Mouse (Mus musculus) adrenal gland, adult 8-10 months (tissue): ENCODE data around the gene Doc2b. TPM values are rescaled to one million over a fixed set of nuclear protein-coding genes. Genes with fewer than 3 reads are reported as not detected.

Source experiments
- DNase-seq: peaks from one replicate; pipeline ENCODE4 v3.0.0; 2022
- total RNA-seq, 4 experiments: library from RNA; stranded (reverse); gene quantifications; 2 replicates each; pipeline ENCODE4 v1.2.4; 2022

The Doc2b gene
- total RNA-seq, result 10 to 100 TPM; 17.8 to 37.6 (median 26.2) TPM

DNA sequence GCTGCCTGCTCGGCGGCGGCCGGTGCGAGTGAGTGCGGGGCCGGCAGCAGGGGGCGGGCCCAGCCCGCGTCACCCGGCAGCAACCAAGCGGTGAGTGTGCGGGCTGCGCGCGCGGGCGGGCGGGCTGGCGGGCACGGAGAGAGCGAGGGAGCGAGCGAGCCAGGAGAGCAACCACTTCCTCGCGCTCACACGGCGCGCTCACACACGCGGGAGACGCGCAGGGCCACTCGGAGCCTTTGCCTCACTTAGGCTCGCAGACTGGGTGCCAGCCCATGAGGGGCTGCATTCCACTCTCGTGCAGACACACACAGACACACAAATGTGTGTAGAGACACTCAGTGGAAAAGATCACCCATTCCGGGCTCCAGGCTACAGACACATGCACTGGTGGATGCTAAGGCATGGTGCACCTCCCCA, at the start of gene Doc2b:
Doc2b (minus strand) TSS at position 21 of the 417 bp plus-strand sequence.
- no peak for DNase-seq

DNA sequence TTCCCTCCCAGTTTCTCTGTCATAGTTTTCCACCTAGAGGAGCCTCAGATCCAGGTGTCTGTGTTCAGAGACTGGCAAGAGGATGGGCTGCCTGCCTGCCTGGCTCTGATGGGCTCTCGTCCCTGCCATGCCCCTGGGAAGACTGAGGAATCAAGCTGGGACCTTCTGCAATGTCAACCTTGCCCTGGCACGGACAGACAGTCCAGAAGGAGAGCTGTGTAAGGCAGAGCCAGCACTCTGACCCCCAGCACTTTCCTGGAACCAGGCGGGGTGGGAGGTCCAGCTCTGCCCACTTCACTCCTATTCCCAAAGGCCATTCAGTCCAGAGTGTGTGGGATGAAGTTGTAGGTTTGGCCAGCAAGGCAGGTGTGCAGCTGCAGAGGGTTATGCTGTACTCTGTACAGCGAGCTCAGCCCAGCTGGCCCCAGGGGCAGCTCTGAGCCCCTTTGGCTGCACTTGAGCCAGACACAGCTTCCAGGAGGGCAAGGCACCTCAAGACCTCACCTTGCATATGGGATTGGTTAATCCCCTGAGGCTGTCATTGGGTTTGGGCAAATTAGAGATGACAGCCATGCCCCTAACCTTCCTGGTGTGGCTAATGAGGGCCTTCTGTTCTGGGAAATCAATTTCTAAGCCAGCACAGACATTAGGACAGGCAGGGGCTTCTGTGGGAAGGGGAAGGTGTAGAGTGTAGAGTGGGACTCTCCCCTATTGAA, 47.2 kb upstream of the Doc2b start:
- DNase-seq, result no peak

- no peak for DNase-seq
Observed at GRCm38 (mm10) chr11:75841503-75841902, 45.7 kb upstream of the Doc2b start.

DNA sequence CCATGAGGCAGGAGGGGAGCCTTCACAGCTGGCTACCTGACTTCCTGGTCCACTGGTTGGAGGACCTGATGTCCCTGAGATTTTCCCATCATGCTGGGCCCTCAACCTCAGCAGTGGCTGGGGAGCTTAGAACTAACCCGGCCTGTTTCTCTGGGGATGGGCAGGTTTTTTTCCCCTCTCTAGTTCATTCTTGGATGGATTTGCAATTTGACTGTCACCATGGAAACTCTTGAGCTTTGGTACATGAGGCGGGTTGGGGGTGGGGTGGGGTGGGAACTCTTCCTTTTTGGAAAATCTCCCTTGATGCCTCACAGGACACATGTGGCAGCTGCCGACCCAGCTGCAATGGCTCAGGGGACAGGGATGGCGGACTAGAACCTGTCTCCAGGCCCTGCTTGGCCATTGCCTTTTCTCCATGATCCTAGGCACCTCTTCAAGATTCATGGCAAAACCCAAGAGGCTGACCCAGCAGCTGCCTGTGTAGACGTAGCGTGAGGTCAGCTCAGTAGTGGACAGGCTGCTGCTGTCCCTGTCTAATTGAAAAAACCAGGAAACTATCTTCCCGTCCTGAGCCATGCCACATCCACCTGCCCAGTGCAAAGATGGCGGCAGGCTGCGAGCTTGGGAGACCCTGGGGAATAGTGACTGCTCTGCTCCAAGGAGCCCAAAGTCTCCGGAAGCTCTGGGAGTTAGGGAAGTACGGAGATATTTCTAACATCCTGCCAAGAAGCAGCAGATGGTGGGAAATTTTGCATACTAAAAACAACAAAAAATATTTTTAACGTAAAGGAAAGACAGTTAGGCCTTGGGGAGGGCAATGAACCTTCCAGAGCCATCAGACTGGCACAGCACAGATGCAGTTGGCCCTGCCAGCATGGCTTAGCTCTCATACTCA, 43.9 kb upstream of the Doc2b start:
- DNase-seq, result no peak

GRCm38 (mm10) chr11:75838861-75839426, 43.1 kb upstream of the Doc2b start:
- DNase-seq, result no peak

DNA sequence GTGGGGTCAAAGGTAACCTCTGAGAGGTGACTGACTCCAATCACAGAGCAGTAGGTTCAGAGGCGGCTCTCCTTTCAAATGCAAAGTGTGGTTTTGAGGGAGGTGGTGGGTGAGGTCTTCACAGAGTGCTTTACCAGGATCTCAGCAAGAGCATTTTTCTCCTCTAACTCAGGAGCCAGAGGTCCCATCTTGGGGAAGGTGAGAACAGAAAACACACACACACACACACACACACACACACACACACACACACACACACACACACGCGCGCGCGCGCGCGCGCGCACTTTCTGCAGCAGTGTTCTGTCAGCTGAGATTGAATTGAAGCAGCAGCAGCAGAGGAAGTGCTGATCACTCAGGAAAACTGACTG, 40.4 kb upstream of the Doc2b start:
- DNase-seq, result no peak

- no peak for DNase-seq
Observed at GRCm38 (mm10) chr11:75835587-75836239, 39.9 kb upstream of the Doc2b start.

DNA sequence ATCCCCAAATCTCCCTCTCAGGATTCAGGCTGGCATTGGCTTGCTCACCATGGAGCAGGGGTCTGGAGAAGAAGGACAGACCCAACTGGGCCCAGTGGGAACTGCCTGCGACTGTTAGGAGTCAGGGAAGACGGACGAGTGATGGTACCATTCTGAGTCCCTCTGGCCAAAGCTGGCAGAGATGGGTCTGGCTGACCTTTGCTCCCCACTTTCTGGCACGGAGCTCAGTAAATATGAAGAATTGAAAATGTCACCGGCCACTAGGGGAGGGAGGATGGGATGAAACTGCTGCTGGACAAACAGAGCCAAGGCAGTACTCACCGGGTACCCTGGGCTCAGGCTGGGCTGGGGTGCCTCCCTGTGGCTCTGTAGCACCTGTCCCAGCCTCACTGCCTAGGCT, 37.2 kb upstream of the Doc2b start:
- no peak for DNase-seq

- no peak for DNase-seq
Observed at GRCm38 (mm10) chr11:75830386-75830785, 34.5 kb upstream of the Doc2b start.

DNA sequence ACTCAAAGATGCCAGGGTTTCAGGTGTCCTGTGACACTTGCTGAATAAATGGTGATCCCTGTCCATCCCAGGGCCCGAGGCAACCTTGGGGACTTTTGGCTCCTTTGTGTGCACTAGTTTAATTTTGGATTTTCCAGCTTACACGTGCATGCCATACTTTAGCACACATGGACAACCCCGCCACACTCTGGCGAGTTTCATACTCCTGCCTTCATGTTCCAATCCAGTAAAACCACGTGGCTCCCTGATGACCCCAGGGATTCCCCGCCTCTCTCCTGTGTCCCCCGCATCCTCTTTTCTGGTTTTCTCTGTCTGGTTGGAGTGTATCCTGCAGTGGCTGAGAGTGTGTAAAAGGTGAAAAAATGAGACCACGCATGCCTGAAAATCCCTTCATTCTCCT, 31.6 kb upstream of the Doc2b start:
- no peak for DNase-seq

GRCm38 (mm10) chr11:75823506-75823905, 27.7 kb upstream of the Doc2b start:
- peak; percentile 56 for DNase-seq

GRCm38 (mm10) chr11:75813085-75813484, 17.2 kb upstream of the Doc2b start:
- peak; percentile 47 for DNase-seq

DNA sequence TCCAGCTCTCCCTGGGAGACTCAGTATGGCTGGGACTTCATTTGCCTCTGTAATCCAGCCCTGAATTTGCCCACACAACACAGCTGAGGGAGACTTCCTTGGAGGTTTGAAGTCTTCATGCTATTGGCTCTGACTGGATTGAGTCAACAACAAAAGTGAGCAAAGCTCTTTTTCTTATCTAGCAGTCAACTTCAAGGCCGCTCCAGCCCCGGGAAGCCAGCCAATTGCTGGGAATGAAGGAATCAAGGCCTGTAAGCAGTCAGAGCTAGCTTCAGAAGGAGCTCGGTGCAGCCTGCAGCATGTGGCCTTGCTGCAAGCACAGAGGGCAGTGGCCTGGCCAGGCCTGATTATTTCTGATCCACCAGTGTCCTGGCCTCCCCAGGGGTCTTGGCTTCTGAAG, 16.1 kb upstream of the Doc2b start:
- peak; percentile 98 for DNase-seq

GRCm38 (mm10) chr11:75810526-75810925, 14.7 kb upstream of the Doc2b start:
- no peak for DNase-seq

- peak; percentile 36 for DNase-seq
Observed at GRCm38 (mm10) chr11:75807486-75807885, 11.6 kb upstream of the Doc2b start.

GRCm38 (mm10) chr11:75801771-75802550, 6.1 kb upstream of the Doc2b start:
- no peak for DNase-seq

GRCm38 (mm10) chr11:75801369-75801768, 5.5 kb upstream of the Doc2b start:
- no peak for DNase-seq

DNA sequence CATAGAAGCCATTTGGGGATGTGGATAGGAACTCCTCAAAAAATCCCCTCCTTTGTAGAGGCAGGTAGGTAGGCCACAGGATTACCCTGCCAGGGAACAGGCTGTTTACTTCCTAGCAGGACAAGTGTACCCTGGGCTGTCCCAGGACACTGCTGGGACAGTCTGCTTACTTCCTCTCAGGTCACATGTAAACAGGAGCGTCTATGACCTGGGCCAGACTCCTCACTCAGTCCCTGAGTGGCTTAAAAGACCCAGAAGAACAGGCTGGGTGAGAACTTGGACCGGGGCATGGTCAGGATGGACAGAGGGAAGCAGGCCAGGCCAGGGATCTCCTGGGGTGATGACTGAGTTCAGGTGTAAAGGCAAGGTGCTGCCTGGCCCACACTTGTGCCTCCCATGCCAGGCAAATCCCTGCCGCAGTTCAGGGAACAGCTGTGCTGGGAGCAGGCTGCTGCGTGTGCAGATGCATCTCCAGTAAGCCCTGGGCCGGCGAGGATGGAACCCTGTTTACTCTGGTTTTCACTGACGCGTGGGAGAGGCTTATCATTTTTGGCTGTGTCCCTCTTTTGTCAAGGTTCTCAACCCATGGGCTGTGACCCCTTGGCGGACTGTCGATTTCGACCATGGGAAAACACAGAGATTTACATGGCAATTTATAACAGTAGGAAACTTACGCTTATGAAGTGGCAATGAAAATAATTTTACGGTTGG, 842 bp upstream of the Doc2b start:
- DNase-seq, result no peak

- DNase-seq, result no peak
Observed at GRCm38 (mm10) chr11:75795321-75795636, 570 bp downstream of the Doc2b start.

GRCm38 (mm10) chr11:75794602-75795320, 1.1 kb downstream of the Doc2b start:
- DNase-seq, result no peak

DNA sequence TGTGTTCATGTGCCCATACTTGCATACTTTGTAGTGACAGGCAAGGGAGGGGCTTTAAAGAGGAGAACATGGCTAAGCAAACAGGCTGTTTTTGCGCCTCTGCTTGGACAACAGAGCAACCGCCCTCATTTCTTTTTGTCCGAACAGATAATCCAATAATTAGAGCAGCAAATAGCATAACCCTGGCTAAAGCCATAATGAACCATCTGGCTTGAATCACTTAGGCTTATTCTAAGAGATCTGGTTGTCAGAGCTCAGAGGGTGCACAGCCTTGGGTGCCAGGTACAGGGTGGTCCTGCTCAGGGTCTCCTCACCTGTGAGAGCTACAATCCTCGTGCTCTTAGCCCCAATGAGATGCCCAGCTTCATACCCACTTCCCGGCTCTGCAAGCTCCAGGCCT, 2.5 kb downstream of the Doc2b start:
- no peak for DNase-seq
